Mouse (Mus musculus) layer of hippocampus, adult 9-10 months (tissue): Measurements from ENCODE around the gene Rln3.

Experiments
- DNase-seq: peaks from one replicate; pipeline ENCODE4 v3.0.0; 2022; ENCODE audit warnings: low spot score

Rln3 gene

GRCm38 (mm10) chr8:84065037-84065436 lies 20.2 kb upstream of the Rln3 start, which contains the start of gene Gm10643:
Gm10643 (minus strand) TSS chr8:84065137.
- no peak for DNase-seq

DNA sequence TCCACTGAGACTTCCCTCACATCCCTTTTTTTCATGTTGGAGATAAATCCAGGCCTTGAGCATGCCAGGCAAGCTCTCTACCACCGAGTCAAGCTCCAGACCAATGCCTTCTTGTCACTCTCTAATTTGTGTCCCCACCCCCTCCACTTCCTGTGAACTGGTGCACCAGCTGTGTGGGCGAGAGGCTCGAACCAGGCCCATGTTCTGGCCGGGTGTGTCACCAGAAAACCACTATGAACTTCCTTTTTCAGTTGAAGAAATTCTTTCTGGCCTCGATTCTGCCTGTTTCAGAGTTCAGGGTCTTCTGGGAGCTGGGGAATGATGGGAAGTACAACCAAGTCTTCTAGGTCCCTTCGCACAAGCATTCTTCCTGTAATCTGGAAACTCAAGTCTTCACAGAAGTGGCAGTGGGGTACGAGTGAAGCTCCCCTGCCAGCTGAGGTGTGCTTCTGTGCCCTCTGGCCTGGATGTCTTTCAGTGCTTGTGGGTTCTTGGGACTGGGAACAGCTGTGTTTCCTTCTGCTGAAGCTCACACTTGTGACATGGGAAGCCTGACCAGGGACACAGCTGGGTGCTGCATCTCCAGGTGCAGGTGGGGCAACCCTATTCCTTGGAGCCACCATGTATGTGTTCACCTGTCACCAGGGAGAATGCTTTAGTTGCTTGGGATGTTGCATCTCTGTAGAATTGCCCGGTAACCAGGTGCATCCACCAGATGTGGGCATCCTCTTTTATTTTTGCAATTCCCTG lies 19.2 kb upstream of the Rln3 start:
- DNase-seq = no peak

DNA sequence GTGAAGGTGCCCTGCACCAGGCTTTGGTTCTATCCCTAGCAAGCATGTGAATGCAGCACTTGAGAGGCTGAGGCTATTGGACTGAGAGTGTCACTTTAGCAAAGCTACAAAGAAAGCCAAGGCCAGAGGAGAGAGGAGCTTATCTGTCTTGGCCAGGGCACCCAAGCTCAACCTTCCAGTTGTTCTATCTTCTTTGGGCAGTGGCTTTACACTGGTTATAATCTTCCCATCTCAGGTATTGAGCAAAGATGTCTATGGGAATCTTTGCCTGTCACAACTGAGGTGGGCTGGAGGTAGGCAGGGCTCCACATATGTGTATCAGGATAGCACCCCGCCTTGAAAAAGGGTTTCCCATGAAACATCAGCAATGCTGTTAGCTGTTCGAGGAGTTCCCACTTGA lies 15.4 kb upstream of the Rln3 start:
- DNase-seq = no peak

GRCm38 (mm10) chr8:84059226-84059625 lies 14.4 kb upstream of the Rln3 start:
- DNase-seq = no peak

DNA sequence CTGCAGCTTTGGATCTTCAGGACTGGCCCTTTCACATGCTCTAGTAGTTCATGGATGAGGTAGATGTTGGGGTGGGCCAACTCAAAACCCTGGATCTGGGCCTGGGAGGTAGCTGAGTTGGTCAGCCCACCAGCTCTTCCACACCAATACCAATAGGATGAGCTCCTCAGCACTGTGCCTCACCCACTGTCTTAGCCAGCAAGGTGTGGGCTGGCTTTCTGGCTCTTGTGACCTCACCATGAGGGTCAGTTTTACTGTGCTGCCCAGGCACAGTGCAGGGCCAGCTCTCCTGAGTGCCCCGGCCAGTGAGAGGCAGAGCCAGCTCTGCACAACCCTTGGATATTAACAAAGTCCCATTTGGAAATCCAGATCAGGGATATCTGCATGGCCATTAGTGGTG lies 13.0 kb upstream of the Rln3 start:
- DNase-seq = no peak

DNA sequence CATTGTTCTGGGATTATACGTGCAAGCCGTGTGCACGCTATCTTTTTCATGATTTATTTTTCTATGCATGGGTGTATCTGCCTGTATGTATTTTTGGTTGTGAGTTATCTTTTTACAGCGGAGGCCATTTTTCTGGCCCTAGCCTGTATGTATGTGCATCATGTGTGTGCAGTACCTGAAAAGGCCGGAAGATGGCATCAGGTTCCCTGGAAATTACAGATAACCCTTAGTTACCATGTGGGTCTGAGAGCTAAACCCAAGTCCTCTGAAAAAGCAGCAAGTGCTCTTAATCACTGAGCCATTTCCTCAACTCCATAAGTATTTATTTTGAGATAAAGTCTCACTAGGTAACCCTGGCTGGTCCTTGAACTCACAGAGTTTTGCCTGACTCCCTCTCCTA lies 8.4 kb upstream of the Rln3 start:
- no peak for DNase-seq

GRCm38 (mm10) chr8:84052746-84053145 lies 7.9 kb upstream of the Rln3 start:
- DNase-seq = no peak

GRCm38 (mm10) chr8:84048171-84048570 lies 3.4 kb upstream of the Rln3 start:
- DNase-seq = no peak

DNA sequence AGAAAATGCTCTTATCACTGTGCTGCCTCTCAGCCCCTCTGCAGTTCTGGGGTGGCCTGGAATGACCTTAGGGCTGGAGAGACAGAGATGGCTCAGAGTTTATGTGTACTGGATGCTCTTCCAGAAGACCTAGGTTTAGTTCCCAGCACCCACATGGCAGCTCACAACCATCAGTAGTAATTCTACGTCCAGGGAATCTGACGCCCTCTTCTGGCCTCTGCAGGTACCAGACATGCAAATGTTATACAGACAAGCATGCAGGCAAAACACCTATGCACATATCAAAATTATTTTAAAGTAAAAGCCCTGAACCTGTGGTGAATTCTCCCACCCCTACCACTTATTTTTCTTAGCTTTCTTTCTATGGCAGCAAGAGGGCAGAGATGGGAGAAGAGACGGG lies 1.7 kb upstream of the Rln3 start:
- DNase-seq = no peak

DNA sequence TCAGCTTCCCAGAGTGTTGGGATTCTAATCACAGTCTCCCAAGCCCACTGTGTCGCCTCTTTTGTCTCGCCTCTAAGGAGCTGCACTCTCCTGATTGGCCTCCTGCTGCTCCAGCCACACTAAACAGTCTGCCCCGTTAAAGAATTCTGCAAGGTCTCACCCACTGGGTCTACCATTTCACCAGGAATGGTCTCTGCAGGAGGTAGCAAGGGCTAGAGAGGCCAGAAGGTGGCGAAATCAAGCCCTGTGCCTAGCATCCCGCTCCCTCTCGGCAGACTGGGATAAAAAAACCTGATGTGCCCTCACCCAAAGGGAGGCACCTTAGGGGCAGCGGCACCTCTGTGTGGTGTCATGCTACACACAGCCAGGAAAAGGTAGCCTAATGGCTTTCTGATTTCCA lies 697 bp downstream of the Rln3 start:
- DNase-seq = no peak

DNA sequence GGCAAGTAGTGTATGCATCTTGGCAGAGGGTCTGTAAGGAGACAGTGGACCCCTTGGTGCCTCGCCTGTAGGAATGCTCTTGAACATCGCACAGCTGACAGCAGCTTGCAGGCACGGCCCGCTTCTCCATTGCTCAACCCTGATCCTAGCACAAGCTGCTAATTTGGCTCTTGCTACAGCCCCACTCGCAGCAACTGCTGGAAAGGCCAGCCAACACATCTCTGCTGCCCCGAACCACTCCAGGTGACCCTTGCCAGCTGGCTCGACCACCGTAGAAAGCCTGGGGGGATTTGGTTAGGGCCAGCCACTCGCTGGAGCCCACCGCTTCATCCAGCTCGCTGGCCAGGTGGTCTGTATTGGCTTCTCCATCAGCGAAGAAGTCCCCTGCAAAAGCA lies 1.9 kb downstream of the Rln3 start:
- DNase-seq = no peak

DNA sequence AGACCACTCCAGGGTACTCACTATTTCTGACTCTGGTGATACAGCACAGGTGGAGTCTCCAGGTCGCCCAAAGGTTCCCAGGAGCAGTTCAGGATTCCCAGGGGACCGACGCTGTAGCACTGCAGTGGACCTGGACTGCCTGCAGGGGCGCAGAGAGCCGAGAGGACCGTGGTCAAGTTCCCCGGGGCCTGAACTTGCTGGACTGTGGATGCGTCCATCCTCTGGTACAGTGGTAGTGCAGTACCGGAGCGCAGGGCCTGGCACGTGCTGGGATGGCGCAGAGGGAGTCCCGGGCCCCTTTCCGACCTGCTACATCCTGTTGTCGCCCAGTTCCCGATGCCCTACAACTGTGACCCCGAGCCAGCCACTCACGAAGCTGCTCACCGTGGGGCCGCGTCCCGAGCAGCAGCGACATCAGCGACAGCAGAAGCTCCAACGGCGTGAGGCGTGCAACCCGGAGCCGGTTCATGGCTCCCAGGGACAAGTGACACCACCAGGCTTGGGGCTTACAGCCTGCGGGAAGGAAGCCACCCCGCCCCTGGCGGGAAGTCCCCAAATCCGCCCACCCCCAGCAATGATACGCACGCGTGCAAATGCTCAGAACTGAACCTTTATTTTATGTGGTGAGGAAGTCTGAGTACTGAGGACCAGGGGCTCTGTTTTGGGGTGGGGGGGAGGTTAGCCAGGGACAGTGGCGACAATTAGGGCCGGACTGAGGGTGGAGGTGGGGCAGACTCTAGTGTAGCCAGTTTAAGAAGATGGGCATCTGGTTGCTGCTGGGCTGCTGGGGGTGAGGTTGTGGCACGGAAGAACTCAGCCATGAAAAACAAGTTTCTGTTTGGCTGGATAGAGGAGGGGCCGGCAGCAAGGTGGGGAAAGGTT lies 2.5 kb downstream of the Rln3 start, which contains the start of gene Il27ra:
Gene Il27ra, minus strand, starts transcription at position 524 of the 882 bp plus-strand sequence.
- DNase-seq = no peak

DNA sequence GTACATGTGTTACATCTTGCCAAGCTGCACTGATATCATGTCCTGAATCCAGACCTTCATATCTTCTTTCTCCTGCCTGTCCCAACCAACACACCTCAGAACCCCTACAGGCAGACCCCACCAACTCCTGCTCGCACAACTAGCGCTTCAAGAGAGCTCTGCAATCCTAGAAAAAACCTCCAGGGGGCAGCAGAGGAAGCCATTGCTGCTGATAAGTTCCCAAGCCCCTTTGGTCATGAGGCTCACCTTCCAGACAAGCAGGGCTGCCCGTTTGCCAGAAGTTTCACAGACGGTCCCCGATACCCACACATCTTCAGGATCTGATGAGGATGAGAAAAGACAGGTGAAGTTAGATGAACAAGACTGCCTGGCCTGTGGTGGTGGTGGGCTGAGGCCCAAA lies 5.8 kb downstream of the Rln3 start:
- peak; percentile 57 for DNase-seq

GRCm38 (mm10) chr8:84038015-84038414 lies 6.8 kb downstream of the Rln3 start:
- no peak for DNase-seq

DNA sequence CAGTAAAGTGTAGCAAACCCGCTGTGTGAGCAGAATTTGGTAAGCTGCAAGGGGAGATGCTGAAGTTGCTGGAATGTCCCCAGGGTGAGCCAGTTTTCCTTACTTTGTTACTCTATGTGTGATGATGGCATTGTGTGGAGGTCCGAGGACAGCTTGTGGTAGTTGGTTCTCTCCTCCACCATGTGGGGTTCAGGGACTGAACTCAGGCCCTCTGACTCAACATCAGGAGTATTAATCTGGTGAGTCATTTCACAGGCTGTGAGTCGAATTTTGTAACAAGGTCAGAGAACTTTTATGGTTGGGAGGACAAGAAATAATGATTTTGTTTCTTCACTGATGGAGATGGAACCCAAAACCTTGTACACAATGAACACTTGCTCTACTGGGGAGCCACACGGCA lies 12.0 kb downstream of the Rln3 start:
- DNase-seq = no peak

DNA sequence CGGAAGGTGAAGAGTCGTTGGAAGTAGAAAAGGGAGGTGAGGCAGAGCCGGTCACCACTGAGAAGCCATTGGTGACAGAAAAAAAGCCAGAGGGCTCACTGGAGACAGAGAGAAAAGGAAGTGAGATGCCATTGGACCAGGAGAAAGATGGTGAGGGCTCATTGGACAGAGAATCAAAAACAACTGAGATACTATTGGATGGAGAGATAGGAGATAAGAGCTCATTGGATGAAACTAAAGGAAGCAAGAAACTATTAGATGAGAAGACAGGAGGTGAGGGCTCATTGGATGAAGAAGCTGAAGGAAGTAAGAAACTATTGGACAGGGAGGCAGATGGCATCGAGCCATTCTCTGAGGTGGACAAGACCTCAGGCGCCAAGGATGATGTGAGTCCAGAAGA lies 15.5 kb downstream of the Rln3 start:
- DNase-seq = no peak

DNA sequence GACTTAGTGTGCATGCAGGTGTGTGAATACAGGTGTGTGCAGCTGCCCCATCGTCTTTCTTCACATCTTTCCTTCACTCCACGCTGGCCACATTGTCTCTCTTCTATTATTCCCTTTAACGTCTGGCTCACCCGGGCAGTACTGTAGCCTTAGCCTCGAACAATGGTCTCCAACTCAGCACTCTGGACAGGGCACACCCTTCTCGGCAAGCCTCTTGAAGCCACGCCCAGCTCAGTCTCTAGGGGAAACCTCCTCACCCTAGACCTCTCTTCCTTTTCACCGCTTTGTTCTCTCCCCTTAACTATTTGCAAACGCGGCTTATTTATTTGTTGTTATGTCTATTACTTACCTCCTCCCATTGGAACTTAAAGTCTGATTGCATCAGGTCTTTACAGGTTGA lies 17.4 kb downstream of the Rln3 start:
- no peak for DNase-seq

DNA sequence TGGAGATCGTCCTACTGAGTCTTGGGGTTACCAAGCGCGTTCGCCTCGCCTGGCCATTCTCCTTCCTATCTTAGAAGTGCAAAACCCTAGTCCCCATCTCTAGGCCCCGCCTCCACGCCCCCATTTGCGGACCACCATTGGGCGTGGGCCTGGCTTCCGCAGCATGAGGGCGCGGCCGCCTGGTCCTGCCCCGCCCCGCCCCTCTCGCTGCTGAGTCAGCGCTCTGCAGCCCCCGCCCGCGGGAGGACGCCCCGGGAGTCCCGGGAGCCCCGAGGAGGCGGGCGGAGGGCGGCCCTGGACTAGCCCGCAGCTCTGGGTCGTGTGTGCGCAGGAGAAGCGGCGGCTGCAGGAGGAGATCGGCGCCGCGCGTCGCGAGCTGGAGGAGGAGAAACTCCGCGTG lies 18.9 kb downstream of the Rln3 start:
- DNase-seq = no peak

GRCm38 (mm10) chr8:84024171-84024570 lies 20.6 kb downstream of the Rln3 start:
- DNase-seq = no peak

- DNase-seq = no peak
Observed at GRCm38 (mm10) chr8:84023631-84024030, 21.2 kb downstream of the Rln3 start.

GRCm38 (mm10) chr8:84023085-84023484 lies 21.7 kb downstream of the Rln3 start:
- no peak for DNase-seq

GRCm38 (mm10) chr8:84021569-84021968 lies 23.2 kb downstream of the Rln3 start:
- no peak for DNase-seq

GRCm38 (mm10) chr8:84021096-84021495 lies 23.7 kb downstream of the Rln3 start, which contains the start of gene Palm3:
Palm3 (plus strand) TSS chr8:84021471.
- no peak for DNase-seq
